Mouse (Mus musculus) ES-E14 (cell line): ENCODE measurements around the gene Thegl. TPM values are rescaled to one million over a fixed set of nuclear protein-coding genes. Genes with fewer than 3 reads are reported as not detected.

Source experiments
- DNase-seq: peaks from one replicate; pipeline ENCODE4 v3.0.0-alpha.2; 2013; ENCODE audit warnings: low read depth, low spot score
- H3K27ac ChIP-seq: 2 replicates; pipeline ENCODE4 v1.5.1; 2012; ENCODE audit warnings: low read depth, mild to moderate bottlenecking, low read length, moderate library complexity, mixed read lengths; ENCODE audit not compliant: poor library complexity, insufficient read depth, severe bottlenecking
- H3K36me3 ChIP-seq: 2 replicates; pipeline ENCODE4 v1.6.1; 2012; ENCODE audit warnings: mild to moderate bottlenecking, low read length, moderate library complexity, mixed read lengths; ENCODE audit not compliant: control insufficient read depth, poor library complexity, insufficient read depth, severe bottlenecking
- H3K4me1 ChIP-seq, 2 experiments: fragments of 150-350 bp in 1 of 2; sonication (generic) in 1 of 2; 2 replicates each; pipeline ENCODE4 v1.6.1; 2012; ENCODE audit warnings: low read length in 2 of 2, mild to moderate bottlenecking in 1 of 2, mixed read lengths in 1 of 2; ENCODE audit not compliant: control insufficient read depth in 2 of 2, insufficient read depth in 2 of 2, poor library complexity in 1 of 2
- H3K4me3 ChIP-seq, 2 experiments: fragments of 150-350 bp in 1 of 2; sonication (generic) in 1 of 2; 2 replicates each; pipeline ENCODE4 v1.5.1; 2012; ENCODE audit warnings: low read length in 2 of 2, low read depth in 1 of 2, mild to moderate bottlenecking in 1 of 2, mixed read lengths in 1 of 2; ENCODE audit not compliant: insufficient read depth in 1 of 2, poor library complexity in 1 of 2, severe bottlenecking in 1 of 2
- H3K9ac ChIP-seq: 2 replicates; pipeline ENCODE4 v1.6.1; 2012; ENCODE audit warnings: low read depth, mild to moderate bottlenecking, low read length, mixed read lengths; ENCODE audit not compliant: poor library complexity, insufficient read depth, severe bottlenecking
- H3K9me3 ChIP-seq: fragments of 150-350 bp; sonication (generic); 2 replicates; pipeline ENCODE4 v1.6.1; 2012; ENCODE audit warnings: low read depth, mild to moderate bottlenecking, low read length; ENCODE audit not compliant: control insufficient read depth, insufficient read depth
- CHD2 ChIP-seq: IDR thresholded peaks from 2 replicates; pipeline ENCODE4 v1.6.1; 2014; ENCODE audit warnings: mild to moderate bottlenecking, low read depth, low read length, inconsistent platforms
- HCFC1 ChIP-seq: IDR thresholded peaks from 2 replicates; pipeline ENCODE4 v1.6.1; 2012; ENCODE audit warnings: low read length, inconsistent platforms, borderline replicate concordance; ENCODE audit not compliant: insufficient read depth
- MAFK ChIP-seq: IDR thresholded peaks from 2 replicates; pipeline ENCODE4 v1.6.1; 2014; ENCODE audit warnings: mild to moderate bottlenecking, low read depth, low read length, inconsistent platforms; ENCODE audit not compliant: insufficient read depth
- ZC3H11A ChIP-seq: IDR thresholded peaks from 2 replicates; pipeline ENCODE4 v1.6.1; 2012; ENCODE audit warnings: low read depth, mild to moderate bottlenecking, inconsistent platforms, low read length, borderline replicate concordance
- ZNF384 ChIP-seq: IDR thresholded peaks from 2 replicates; pipeline ENCODE4 v1.6.1; 2012; ENCODE audit warnings: low read depth, low read length, inconsistent platforms
- in situ Hi-C, 2 experiments: fragments of 600-800 bp; cut with MboI; formaldehyde crosslinking; loops; one replicate each; pipeline ENCODE4 v1.15.1; 2025; ENCODE audit warnings: low sequenced_read_pairs in 2 of 2, inconsistent platforms in 1 of 2; ENCODE audit not compliant: unreplicated experiment in 2 of 2
- total RNA-seq: library from RNA; depleted of rRNA; stranded (reverse); fragments of 300-350 nt; gene quantifications from 2 replicates; pipeline ENCODE4 v1.2.3, GENCODE M21; 2012

Thegl gene
- total RNA-seq, 1 experiment = not detected

DNA sequence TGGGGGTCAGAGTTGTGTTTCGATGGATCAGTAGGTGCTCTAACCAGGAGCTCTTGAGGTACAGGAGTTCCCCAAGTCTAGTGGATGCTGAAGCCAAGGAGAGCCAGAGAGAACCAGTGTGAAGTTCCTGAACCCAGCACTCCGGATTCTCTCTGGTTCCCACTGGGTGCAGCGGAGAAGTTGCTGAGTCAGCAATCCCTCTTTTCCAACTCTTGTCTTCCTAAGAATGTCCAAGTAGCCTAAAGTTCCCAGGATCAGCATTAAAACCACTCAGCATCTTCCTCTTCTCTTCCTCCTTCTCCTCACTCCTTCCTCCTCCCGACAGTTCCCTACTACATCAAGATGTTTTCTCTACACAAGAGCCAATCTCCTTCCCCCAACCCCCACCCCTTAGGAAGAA lies 68.6 kb downstream of the Thegl start:
- TF ChIP-seq CHD2 = no peak
- peak; percentile 99 for TF ChIP-seq MAFK
- H3K4me1 ChIP-seq = peaks cover 0 to 2% of the 10 kb centered on the region in 2 experiments; a peak in 1 of 4 replicates
- no peak for DNase-seq
- no peak overlapping the region for H3K4me3 ChIP-seq
- no peaks in the 10 kb centered on the region for H3K9me3 ChIP-seq
- H3K36me3 ChIP-seq = no peaks in the 10 kb centered on the region
- H3K27ac ChIP-seq = no peak overlapping the region
- in situ Hi-C loops = no loop called here
- H3K9ac ChIP-seq = no peak overlapping the region

DNA sequence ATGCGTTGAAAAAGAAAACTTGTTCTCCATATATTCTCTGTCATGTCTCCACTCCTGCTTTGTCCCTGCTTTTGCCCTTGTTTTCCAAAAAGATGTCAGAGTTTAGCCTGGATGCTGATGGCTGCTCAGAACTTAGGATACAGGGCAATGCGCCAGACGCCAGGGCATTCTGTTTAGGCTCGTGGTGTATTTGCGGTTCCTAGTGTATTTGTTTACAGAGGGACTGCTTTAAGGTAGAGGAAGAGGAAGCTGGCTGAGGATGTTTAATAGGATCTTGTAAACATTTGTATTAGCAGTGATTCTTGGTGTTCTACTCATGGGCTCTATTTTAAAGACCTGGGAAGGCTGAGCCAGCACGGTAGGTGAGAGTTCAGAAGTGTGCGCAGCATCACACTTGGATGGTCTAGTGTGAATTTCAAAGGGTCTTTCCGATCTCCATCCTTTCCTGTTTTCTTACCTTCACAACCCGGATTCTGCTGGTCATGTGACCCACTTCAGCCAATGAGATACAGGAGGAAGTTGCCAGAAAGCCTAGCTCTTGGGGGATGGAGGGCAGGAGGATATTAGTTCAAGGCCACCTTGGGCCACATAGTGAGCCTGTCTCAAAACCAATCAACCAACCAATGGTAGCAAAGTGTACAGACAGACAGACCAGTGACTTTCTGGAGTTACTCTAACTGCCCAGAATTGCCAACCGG lies 70.1 kb downstream of the Thegl start:
- Histone ChIP-seq H3K36me3 (no peaks in the 10 kb centered on the region), H3K27ac (no peak overlapping the region), H3K4me1 (peaks cover 0 to 2% of the 10 kb centered on the region in 2 experiments; a peak in 1 of 4 replicates), H3K9ac (no peak overlapping the region), H3K4me3 (no peak overlapping the region), H3K9me3 (no peaks in the 10 kb centered on the region)
- in situ Hi-C loops = no loop called here
- TF ChIP-seq ZC3H11A (no peak), ZNF384 (no peak), MAFK (no peak), CHD2 (no peak)
- DNase-seq = no peak

DNA sequence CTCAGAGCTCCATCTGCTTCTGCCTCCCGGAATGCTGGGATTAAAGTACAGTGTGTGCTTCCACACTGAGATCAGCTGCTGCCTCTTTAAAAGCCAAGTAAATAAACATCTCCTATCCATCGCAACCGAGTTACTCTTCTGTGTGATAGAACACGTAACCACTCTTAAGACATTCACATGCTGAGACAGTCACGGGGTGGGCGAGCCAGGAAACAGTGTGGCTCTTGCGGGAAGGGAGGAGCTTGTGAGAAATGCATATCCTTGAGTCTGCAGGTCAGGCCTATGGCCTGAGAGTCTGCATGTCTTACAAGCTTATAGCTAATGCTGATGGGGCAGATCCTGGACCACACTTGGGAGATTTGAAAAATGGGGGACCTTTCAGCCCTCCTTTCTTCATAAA lies 70.7 kb downstream of the Thegl start:
- in situ Hi-C loops = no loop called here
- H3K9ac ChIP-seq = no peak overlapping the region

DNA sequence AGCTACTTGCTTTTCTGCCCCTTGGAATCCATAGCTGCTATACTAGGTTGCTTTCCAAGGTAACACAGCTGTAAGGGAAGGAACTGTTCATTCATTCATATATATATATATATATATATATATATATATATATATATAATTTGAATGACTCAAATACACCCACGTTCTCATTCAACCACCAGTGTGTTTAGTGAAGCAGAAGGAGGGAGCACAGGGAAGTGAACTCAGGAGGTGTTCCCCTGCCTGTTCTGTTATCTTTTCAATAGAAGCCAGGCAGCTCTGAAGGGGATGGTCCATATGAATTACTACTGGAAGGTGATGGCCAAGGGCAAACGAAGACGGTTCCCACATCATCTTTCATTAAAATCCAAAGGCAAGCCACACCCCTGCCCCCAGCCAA lies 71.3 kb downstream of the Thegl start:
- H3K4me3 ChIP-seq = no peak overlapping the region
- H3K9me3 ChIP-seq = no peaks in the 10 kb centered on the region
- no peak for DNase-seq
- H3K27ac ChIP-seq = no peak overlapping the region
- in situ Hi-C loops = no loop called here
- H3K4me1 ChIP-seq = peaks cover 0 to 2% of the 10 kb centered on the region in 2 experiments; a peak in 1 of 4 replicates
- no peak overlapping the region for H3K9ac ChIP-seq
- no peaks in the 10 kb centered on the region for H3K36me3 ChIP-seq
- no peak for TF ChIP-seq HCFC1
- no peak for TF ChIP-seq ZNF384
- no peak for TF ChIP-seq CHD2

More for the DNA sequence above, 70.7 kb downstream of the Thegl start:
- H3K9me3 ChIP-seq = no peaks in the 10 kb centered on the region
- TF ChIP-seq HCFC1 (no peak), ZNF384 (no peak), ZC3H11A (no peak), MAFK (no peak), CHD2 (no peak)
- no peak overlapping the region for H3K4me3 ChIP-seq
- H3K4me1 ChIP-seq = peaks cover 0 to 2% of the 10 kb centered on the region in 2 experiments; a peak in 1 of 4 replicates
- H3K36me3 ChIP-seq = no peaks in the 10 kb centered on the region
- no peak for DNase-seq
- no peak overlapping the region for H3K27ac ChIP-seq

DNA sequence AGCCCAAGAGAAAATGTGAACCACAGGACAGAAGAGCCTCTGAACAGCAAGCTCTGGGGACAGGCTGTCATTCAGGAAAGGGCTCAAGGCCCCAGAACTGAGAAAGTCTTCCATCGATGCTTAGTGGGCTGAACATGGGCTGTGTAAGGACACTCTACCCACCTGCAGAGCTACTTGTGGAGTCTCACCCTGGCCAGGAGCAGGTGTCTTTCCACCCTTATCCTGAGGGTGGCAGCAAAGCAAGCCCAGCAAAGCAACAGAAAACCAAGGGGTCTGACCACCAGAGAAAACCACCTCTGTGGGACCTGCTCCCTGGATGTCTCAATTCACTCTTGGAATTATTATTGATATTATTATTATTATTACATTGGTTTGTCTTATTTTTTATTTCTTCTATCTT lies 73.5 kb downstream of the Thegl start:
- peak; percentile 56 for DNase-seq
- Histone ChIP-seq H3K4me1 (peaks cover 0 to 5% of the 10 kb centered on the region in 2 experiments; a peak in 1 of 4 replicates), H3K36me3 (no peaks in the 10 kb centered on the region), H3K27ac (no peak overlapping the region), H3K9ac (no peak overlapping the region), H3K4me3 (no peak overlapping the region), H3K9me3 (no peaks in the 10 kb centered on the region)
- TF ChIP-seq ZNF384 (no peak), CHD2 (no peak), ZC3H11A (0 out of 2 replicates have a peak, but pooled peaks have one; percentile 22)
- in situ Hi-C loops = no loop called here
